Mouse (Mus musculus): ENCODE data around the gene Gipc3. TPM values are rescaled to one million over a fixed set of nuclear protein-coding genes. Genes with fewer than 3 reads are reported as not detected.
A peak's percentile ranks its signal among the peaks of the same experiment; 100 is the strongest.

Gipc3 gene
- polyA plus RNA-seq, 1 experiment from 2014 or later = 0.07 TPM

DNA sequence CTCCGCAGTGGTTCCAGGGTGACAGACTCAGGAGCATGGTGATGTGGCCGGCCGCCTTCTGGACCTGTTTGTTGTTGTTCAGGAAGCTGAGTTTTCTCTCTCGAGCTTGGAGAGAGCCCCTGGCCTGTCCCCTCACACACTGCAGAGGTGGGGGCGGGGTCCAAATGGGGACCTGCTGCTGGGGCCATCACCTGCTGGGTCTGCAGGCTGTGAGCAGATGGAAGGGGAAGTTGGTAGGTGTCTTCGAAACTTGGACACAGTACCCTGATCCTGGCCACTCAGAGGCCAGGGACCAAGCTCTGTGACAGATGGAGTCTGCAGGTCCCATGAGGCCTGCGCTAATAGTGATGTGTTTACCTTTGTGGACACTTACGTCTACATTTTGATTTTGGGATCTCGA lies 41.7 kb downstream of the Gipc3 start:
- Histone ChIP-seq H3K4me3 (replicated peaks; ENCODE audit: low read depth, low read length) (no peak overlapping the region), H3K9ac (ENCODE audit: low read depth, low read length) (no peak overlapping the region), H3K27ac (peak overlapping the region; percentile 90; the same call in 1 of the 2 replicates), H3K9me3 (replicated peaks; ENCODE audit: low read length) (no peaks in the 10 kb centered on the region), H3K27me3 (ENCODE audit: insufficient read depth, low read length) (no peaks in the 10 kb centered on the region), H3K36me3 (ENCODE audit: insufficient read depth, low read length) (peaks cover 7% of the 10 kb centered on the region), H3K4me1 (replicated peaks; ENCODE audit: insufficient read depth, low read length) (peaks cover 58% of the 10 kb centered on the region), H3K4me2 (ENCODE audit: low read length) (no peak overlapping the region)
- ATAC-seq (replicated peaks; ENCODE audit: low FRiP score, low read depth) = no peak
- WGBS = 68% methylated on average over 9 of the region's 9 CpGs
- TF ChIP-seq CTCF (IDR thresholded peaks at IDR 0.05; ENCODE audit: low read depth) = no peak
- no peak for DNase-seq (ENCODE audit: low spot score)

DNA sequence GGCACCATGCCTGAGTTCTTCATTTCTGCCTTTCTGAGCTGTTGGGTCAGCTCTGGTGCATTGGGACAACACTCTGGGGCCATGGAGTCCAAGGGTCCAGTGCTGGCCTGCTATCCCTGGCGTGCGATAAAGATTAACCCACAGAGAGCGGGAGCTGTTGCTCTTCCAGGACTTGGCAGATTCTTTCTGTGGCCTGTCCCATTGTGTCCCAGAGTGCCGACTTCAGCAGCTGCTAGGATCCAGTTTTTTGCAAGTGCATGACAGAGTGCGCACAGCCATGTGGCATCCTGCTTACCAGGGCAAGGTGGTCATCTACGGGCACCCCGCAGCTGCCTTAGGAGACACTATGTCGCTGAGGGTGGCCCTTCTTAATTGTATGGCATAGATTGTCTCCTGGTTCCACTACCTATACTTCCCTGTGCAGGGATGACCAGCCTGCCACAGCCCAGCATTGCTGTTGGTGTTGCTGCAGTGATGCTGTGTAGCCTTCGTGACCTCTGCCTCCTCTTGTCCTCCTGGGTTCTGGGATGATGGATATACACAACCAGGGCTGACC lies 42.6 kb downstream of the Gipc3 start:
- Histone ChIP-seq H3K4me1 (replicated peaks; ENCODE audit: insufficient read depth, low read length) (peaks cover 58% of the 10 kb centered on the region), H3K27ac (peak overlapping the region; percentile 90), H3K27me3 (ENCODE audit: insufficient read depth, low read length) (no peaks in the 10 kb centered on the region), H3K36me3 (ENCODE audit: insufficient read depth, low read length) (no peaks in the 10 kb centered on the region), H3K4me2 (ENCODE audit: low read length) (no peak overlapping the region), H3K9ac (ENCODE audit: low read depth, low read length) (peak overlapping the region; percentile 37), H3K9me3 (replicated peaks; ENCODE audit: low read length) (no peaks in the 10 kb centered on the region), H3K4me3 (replicated peaks; ENCODE audit: low read depth, low read length) (no peak overlapping the region)
- ATAC-seq (replicated peaks; ENCODE audit: low FRiP score, low read depth) = peak; percentile 73
- 73% methylated on average over 9 of the region's 9 CpGs for whole genome bisulfite sequencing
- no peak for DNase-seq (ENCODE audit: low spot score)
- TF ChIP-seq CTCF (IDR thresholded peaks at IDR 0.05; ENCODE audit: low read depth) = no peak

DNA sequence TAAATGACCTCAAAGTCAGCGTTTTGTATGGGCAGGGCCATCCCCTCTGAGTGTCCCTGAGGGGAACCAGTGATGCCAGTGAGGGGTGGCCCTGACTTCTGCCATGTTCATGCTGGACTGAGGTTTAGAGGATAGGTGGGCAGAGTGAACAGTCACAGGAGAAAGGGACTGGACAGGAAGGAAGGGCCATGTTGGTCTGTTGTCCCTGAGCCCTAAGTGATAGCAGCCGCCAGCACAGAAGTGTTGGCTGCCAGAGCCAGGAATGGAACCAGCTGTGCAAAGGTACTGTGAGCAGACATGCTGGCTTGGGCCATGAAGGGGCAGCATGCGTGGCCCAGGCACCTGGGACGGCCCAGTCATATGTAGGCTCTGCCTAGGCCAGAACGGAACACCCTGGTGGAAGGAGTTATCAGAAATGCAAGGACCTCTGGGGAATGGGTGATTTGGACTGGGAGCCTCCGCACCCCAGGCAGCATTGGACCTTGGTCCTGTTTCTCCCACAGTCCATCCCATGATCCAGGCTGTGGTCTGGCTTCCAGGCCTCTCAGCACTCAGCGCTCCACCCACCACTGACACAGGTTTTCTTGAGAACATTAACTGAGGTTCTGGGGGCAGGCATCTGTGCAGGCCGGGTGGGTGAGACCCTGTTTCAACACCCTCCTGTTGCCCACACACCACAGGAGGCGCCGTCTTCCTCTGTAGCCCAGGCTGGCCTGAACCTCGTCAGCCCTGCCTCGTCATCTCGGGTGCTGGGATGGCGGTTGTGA lies 43.3 kb downstream of the Gipc3 start:
- no peak for DNase-seq (ENCODE audit: low spot score)
- Histone ChIP-seq H3K9ac (ENCODE audit: low read depth, low read length) (peak overlapping the region; percentile 37), H3K36me3 (ENCODE audit: insufficient read depth, low read length) (no peaks in the 10 kb centered on the region), H3K4me1 (replicated peaks; ENCODE audit: insufficient read depth, low read length) (peaks cover 60% of the 10 kb centered on the region), H3K4me3 (replicated peaks; ENCODE audit: low read depth, low read length) (no peak overlapping the region), H3K9me3 (replicated peaks; ENCODE audit: low read length) (no peaks in the 10 kb centered on the region), H3K4me2 (ENCODE audit: low read length) (no peak overlapping the region), H3K27ac (peak overlapping the region; percentile 90), H3K27me3 (ENCODE audit: insufficient read depth, low read length) (no peaks in the 10 kb centered on the region)
- peak; percentile 65 for ATAC-seq (replicated peaks; ENCODE audit: low FRiP score, low read depth)
- no peak; the same call in 1 of the 2 replicates for TF ChIP-seq CTCF (IDR thresholded peaks at IDR 0.05; ENCODE audit: low read depth)
- 83% methylated on average over 14 of the region's 14 CpGs for WGBS

DNA sequence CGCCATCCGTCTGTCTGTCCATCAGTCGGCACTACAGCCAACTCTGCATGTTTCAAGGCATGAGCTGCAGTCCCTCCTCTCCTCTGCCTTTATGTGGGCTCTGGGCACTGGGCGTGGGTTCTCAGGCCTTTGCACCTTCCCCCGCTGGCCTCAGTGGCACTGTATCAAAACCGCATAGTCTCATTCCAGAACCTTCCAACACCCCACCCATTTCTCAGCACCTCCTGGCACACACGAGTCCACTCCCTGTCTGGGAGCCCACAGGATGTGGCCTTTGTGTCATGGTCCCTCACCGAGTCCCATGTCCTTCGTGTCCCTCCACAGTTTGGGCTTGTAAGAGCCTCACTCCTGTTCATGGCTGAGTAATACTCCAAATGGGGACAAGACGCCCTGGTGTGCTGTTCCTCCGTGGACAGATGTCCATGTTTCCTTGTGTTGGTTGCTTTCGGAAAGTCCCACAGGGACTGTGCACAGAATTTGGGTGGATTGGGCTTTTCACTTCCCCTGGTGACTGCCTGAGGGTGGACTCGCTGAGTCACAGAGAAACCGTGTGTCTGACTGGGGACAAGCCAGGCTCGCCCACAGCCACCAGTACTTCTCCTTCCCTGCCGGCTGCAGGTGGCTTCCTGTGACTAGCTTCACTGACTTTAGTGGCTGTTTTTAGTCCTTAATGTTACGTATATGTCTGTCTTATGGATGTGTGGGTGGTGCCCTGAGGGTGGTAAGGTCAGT lies 44.5 kb downstream of the Gipc3 start:
- DNase-seq (ENCODE audit: low spot score) (no peak), ATAC-seq (replicated peaks; ENCODE audit: low FRiP score, low read depth) (no peak)
- no peak for TF ChIP-seq CTCF (IDR thresholded peaks at IDR 0.05; ENCODE audit: low read depth)
- Histone ChIP-seq H3K4me2 (ENCODE audit: low read length) (no peak overlapping the region), H3K9me3 (replicated peaks; ENCODE audit: low read length) (no peaks in the 10 kb centered on the region), H3K27me3 (ENCODE audit: insufficient read depth, low read length) (no peaks in the 10 kb centered on the region), H3K9ac (ENCODE audit: low read depth, low read length) (0 out of 2 replicates have a peak overlapping the region, but pooled peaks have one; percentile 31), H3K4me3 (replicated peaks; ENCODE audit: low read depth, low read length) (no peak overlapping the region), H3K27ac (peak overlapping the region; percentile 90), H3K36me3 (ENCODE audit: insufficient read depth, low read length) (no peaks in the 10 kb centered on the region), H3K4me1 (replicated peaks; ENCODE audit: insufficient read depth, low read length) (peaks cover 69% of the 10 kb centered on the region)
- WGBS = 83% methylated on average over 17 of the region's 17 CpGs

DNA sequence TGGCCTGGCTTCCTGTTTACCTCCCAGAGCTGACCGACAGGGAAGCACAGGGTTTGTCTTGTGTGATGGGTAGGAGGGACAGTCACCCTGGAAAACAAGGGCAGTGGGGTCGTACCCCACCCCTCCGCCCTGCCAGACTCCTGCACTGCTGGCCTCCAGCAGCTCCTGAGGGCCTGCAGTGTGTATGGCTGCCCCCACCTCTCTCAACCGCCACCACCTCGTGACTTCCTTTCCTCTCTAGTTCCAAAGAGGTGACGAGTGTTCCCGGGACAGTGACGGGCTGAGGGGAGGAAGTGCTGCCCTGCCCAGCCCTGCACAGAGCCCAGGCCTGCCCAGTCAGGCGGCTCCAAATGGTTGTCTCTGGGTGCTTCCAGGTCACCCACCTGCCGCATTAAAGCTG lies 45.2 kb downstream of the Gipc3 start:
- WGBS = 27% methylated on average over 10 of the region's 10 CpGs
- Histone ChIP-seq H3K27ac (peak overlapping the region; percentile 90), H3K4me2 (ENCODE audit: low read length) (peak overlapping the region; percentile 21; the same call in 1 of the 2 replicates), H3K36me3 (ENCODE audit: insufficient read depth, low read length) (no peaks in the 10 kb centered on the region), H3K4me3 (replicated peaks; ENCODE audit: low read depth, low read length) (no peak overlapping the region), H3K4me1 (replicated peaks; ENCODE audit: insufficient read depth, low read length) (peaks cover 63% of the 10 kb centered on the region), H3K9me3 (replicated peaks; ENCODE audit: low read length) (no peaks in the 10 kb centered on the region), H3K9ac (ENCODE audit: low read depth, low read length) (peak overlapping the region; percentile 31; the same call in 1 of the 2 replicates), H3K27me3 (ENCODE audit: insufficient read depth, low read length) (no peaks in the 10 kb centered on the region)
- no peak for TF ChIP-seq CTCF (IDR thresholded peaks at IDR 0.05; ENCODE audit: low read depth)
- ATAC-seq (replicated peaks; ENCODE audit: low FRiP score, low read depth) = peak; percentile 48
- peak; percentile 52 for DNase-seq (ENCODE audit: low spot score)

DNA sequence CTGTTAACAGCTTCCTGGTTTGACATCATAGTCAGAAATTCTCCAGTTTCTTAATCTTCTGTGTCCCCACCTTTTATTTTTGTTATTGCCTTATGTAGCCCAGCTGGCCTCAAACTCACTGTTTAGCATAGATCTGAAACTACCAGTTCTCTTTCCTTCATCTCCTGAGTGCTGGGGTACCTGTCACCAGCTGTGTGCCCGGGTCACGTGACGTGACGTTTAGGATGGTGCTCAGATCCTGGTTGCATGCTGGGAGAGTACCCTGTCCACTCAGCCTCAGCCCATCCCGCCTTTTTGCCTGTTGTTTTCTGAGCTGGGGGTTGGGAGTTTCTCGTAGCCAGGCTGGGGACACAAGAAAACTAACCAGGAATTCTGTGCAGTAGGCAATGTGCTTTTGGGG lies 45.8 kb downstream of the Gipc3 start:
- Histone ChIP-seq H3K4me1 (replicated peaks; ENCODE audit: insufficient read depth, low read length) (peaks cover 58% of the 10 kb centered on the region), H3K9me3 (replicated peaks; ENCODE audit: low read length) (no peaks in the 10 kb centered on the region), H3K4me2 (ENCODE audit: low read length) (peak overlapping the region; percentile 21; the same call in 1 of the 2 replicates), H3K36me3 (ENCODE audit: insufficient read depth, low read length) (no peaks in the 10 kb centered on the region), H3K9ac (ENCODE audit: low read depth, low read length) (0 out of 2 replicates have a peak overlapping the region, but pooled peaks have one; percentile 31), H3K27ac (peak overlapping the region; percentile 90), H3K4me3 (replicated peaks; ENCODE audit: low read depth, low read length) (no peak overlapping the region), H3K27me3 (ENCODE audit: insufficient read depth, low read length) (no peaks in the 10 kb centered on the region)
- no peak for DNase-seq (ENCODE audit: low spot score)
- no peak for TF ChIP-seq CTCF (IDR thresholded peaks at IDR 0.05; ENCODE audit: low read depth)
- 62% methylated on average over 6 of the region's 6 CpGs for WGBS
- no peak for ATAC-seq (replicated peaks; ENCODE audit: low FRiP score, low read depth)
